Mouse (Mus musculus) cerebellum, postnatal 14 days (tissue): ENCODE data around the gene Tagln2.
A peak's percentile ranks its signal among the peaks of the same experiment; 100 is the strongest.

ENCODE experiments used
- DNase-seq, 2 experiments: peaks; one replicate each; pipeline ENCODE4 v3.0.0; 2021; ENCODE audit warnings: mixed read lengths in 2 of 2

Gene Tagln2

DNA sequence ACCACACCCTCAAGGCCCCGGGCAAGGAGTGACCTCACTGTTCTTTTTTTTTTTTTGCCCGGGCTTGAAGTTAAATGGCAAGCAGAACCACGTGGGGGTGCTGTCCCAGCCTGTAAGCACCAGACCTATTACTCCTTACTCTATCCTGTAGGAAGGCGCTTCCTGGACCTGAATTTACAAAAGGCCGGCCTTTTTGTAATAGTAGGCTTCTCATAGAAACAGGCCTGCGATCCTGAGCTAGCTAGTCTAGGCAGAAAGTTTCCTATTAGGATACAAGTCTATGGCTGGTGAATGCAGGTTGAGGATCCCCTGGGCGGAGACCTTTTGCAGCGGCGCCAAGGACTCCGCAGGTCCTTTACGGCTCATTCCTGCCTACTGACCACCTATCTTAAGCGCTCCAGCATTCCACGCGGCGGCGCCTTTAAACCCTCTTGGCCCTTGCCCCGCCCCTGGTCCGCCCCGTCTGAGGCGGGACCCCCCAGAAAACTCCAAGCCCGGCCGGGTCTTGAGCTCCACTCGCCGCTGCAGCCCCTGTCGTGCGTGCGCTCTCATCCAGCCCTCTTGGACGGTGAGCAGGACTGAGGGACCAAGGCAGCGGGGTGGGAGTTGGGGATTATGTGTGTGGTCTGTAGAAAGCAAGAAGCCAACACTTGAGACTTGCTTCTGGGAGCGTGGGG lies at the start of gene Tagln2:
TSS of gene Tagln2 (plus strand) at position 283 of the 677 bp plus-strand sequence.
- peak in 1 of 2 experiments; percentile 27 for DNase-seq

DNA sequence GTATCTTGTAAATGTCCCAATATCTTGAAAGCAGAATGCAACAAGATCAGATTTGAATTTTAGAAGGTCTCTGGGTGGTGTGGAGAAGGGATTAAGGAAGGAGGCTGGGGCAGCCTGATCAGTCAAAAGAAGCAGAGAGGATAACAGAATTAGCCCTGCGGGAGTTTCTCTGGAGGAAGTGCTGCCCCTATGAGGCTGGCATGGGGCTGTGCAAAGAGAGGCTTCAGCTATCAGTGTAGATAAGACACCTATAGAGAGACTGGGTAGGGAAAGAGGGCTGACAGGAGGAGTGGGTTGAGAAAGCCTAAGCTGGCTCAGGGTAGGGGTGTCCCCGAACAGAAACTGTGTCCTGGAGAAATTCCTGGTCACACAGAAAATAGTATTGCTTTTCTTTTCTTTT lies 49.6 kb upstream of the Tagln2 start:
- DNase-seq: no peak

DNA sequence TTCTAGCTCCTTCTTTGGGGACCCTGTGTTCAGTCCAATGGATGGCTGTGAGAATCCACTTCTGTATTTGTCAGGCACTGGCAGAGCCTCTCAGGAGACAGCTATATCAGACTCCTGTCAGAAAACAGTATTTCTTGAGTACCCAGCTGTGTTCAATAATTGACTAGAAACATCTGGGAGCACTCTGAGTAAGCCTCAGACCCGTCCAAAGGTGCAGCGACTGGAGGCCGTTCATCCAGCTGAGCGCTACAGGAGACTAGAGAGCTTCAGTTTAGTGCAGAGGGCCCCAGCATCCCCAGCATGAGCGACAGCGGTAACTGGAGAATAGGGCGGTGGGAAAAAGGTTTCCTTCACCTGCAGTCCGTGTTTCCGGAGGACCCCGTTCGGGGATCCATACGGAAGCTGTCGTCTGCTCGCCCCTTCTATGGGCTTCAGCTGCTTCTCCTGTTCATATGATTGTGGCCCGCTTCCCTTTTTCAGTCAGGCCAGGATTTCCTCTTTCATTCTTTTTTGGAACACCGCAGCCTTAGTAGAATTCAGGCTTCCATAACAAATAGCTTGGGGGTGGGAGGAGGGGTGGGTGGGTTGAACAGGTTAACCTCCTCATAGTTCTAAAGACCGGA lies 48.9 kb upstream of the Tagln2 start:
- DNase-seq: no peak

GRCm38 (mm10) chr1:172452911-172453310 lies 46.9 kb upstream of the Tagln2 start:
- DNase-seq: no peak

DNA sequence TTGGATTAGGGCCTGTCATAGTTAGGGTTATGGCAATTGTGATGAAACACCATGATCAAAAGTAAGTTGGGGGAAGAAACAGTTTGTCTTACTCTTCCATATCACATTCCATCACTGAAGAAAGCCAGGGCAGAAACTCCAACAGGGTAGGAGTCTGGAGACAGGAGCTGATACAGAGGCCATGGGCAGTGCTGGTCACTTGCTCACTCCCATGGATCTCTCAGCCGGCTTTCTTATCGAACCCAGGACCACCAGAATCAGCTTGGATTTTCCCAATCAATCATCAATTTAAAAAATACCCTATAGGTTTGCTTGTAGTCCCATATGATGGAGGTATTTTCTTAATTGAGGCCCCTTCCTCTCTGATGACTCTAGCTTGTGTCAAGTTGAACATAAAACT lies 46.0 kb upstream of the Tagln2 start:
- no peak for DNase-seq

GRCm38 (mm10) chr1:172455416-172455815 lies 44.4 kb upstream of the Tagln2 start:
- DNase-seq: no peak

DNA sequence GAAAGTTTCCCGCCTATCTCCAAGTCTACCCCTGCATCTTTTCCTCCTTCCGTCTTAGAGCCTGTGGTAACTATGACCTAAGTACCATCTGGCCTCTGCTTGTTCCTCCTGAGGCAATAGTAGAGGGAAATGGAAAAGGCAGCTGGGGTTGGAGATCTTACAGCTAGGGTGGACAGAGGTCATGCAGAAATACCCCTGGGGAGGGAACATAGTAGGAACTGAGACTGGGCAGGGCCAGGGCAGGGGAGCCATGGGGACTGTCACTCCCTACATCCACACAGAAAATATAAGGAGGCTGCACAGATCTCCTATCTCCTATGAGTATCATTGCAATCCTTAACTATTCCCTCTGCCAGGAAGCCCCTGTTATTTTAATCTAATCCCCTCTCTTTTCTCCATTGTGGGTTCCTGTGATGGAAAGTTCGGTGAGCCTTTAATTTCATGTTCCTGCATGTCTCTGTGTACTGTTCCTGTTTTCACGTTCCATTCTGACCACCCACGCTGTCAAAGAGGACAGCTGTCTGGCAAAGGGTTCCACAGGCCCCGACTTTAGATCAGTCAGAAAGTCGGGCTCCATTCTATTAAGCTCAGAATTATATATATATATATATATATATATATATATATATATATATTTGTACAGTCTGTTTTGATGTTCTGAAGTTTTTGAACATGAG lies 43.7 kb upstream of the Tagln2 start:
- DNase-seq: no peak

GRCm38 (mm10) chr1:172457196-172457595 lies 42.7 kb upstream of the Tagln2 start:
- DNase-seq: no peak

DNA sequence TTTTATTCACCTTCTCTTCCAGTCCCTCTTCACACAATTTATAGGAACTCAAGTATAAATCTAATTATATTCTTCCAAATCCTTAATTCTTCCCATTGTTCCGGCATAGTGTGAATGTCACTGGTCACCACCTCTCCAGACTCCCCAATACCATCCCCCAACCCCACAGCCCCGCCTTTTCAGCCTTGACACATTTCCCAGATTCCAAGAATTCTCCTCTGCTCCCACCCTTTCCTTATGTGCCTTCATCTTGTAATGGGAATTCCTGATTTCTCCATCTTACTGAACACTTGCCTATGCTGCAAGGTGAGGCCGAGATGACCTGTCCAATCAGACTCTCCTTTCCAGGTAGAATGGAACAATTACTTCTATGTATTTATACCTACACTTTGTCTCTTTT lies 41.8 kb upstream of the Tagln2 start:
- no peak for DNase-seq

DNA sequence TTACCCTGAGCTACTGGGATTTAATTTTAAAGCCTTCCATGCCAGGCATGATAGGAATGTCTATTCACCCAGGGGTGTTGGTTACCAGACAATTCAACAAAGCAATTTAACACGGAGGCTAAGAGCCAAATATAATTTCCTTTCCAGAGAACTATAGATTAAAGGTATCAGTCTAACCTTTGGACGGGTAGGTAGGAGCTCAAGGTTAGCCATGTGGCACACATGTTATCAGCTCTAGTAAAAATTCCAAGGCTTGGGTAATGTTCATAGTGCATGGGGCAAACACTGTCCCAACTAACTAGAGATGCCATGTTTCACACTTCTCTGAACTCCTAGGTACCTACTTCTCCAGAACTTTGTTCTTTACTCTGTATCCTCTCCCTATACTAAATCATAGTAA lies 38.2 kb upstream of the Tagln2 start:
- no peak for DNase-seq

DNA sequence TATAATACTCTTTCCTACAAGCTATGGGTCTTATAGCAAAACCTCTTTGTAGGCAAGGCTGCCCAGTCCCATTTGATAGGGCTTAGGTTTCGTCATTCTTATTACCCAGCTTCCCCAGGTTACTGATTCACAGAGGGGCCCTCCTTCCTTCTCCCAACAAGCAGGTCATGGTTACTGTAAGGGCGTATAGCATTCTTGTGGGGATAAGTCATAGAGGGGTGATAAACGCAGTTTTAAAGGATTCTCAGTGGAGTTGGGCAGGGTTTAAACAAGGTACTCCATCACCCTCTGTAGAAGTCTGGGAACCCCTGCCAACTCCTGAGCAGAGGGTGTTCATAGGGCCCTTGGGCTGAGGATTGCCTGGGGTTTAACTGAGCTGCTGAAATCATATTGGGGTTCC lies 37.3 kb upstream of the Tagln2 start:
- no peak for DNase-seq

GRCm38 (mm10) chr1:172463387-172464333 lies 36.2 kb upstream of the Tagln2 start:
- no peak for DNase-seq

- no peak for DNase-seq
Observed at GRCm38 (mm10) chr1:172468301-172468877, 31.5 kb upstream of the Tagln2 start.

DNA sequence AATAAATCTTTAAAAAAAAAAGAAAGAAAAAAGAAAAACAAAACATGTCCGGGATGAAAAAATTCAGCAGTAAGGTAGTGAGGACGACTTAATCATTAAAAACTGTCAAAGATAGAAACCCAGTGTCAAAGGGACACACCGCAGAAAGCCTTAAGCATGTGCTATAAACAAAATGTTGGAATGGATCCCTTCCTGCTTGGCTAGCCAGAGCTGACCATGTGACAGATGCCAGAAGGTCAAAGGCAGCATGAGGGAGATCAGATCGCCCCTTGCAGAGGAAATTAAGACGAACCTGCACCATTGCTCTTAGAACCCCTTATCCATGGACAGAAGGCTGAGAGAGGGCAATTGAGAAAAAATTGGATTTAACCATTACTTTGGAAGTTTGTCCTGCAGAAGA lies 30.5 kb upstream of the Tagln2 start:
- DNase-seq: no peak

GRCm38 (mm10) chr1:172469810-172470448 lies 29.9 kb upstream of the Tagln2 start:
- DNase-seq: no peak

- no peak for DNase-seq
Observed at GRCm38 (mm10) chr1:172472909-172473308, 26.9 kb upstream of the Tagln2 start.

GRCm38 (mm10) chr1:172474196-172474595 lies 25.7 kb upstream of the Tagln2 start:
- DNase-seq: no peak

GRCm38 (mm10) chr1:172475054-172475741 lies 24.6 kb upstream of the Tagln2 start, which contains the start of gene Slamf9:
Slamf9 (plus strand) TSS chr1:172475358.
- DNase-seq: no peak

DNA sequence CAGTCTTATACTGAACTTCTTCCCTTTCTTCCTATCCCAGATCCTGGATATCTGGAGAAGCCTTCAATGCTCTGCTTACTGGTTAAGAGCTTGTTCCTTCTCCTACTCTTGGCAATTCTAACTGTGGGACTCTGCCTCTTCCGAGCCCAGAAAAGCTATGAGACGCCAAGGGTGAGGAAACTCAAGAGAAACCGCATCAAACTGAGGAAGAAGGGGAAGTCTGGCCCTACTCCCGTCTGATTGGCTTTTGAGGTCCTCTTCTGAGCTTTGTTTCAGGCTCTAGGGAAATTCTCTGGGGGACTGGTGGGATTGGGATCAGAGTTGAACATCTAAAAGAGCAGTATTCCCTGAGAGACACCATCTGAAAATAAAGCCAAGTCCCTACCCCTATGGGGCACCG lies 21.8 kb upstream of the Tagln2 start:
- DNase-seq: no peak

GRCm38 (mm10) chr1:172480376-172480775 lies 19.5 kb upstream of the Tagln2 start:
- DNase-seq: no peak

DNA sequence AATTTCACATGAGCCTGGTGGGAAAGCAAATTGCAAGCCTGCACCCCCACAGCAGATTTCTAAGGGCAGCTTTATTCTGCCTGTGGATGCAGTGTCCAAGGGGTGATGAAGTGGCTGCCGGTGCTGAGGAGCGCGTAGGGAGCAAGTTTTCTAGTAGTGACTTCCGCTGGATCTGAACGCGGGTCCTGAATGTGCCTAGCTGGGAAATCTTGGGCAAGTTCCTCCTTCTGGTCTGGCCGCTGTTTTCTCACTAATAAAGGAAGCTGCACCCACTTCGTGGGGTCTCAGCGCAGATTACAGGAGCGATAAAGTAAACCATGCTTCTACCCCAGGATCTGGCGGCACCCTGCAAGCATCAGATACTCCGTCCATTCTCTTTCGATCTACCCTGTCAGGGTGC lies 18.7 kb upstream of the Tagln2 start:
- DNase-seq: no peak
